Mouse (Mus musculus): ENCODE measurements around the gene Rcan2.

Gene Rcan2

DNA sequence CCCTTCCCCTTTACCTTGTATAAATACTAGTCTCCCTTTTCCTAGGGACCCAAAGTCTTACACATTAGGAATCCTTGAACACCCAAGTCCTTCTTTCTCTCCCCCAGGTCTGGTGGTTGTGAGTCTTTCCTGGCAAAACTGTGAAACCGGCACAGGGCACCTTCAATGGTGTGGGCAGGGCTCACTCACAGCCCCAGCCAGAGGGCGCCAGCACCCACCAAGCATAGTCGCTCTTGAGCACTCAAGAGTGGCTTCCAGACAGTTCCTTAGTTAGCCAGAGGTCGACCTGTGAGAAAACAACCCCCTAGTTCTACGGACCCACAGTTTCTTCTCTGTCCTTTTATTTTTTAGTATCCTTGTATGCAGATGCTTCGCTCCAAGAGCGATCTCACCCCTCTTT, at the start of gene Rcan2:
Gene Rcan2, plus strand, starts transcription at position 275 of the 400 bp plus-strand sequence.
- ATAC-seq (ENCODE audit: low TSS enrichment), result peak; percentile 77

DNA sequence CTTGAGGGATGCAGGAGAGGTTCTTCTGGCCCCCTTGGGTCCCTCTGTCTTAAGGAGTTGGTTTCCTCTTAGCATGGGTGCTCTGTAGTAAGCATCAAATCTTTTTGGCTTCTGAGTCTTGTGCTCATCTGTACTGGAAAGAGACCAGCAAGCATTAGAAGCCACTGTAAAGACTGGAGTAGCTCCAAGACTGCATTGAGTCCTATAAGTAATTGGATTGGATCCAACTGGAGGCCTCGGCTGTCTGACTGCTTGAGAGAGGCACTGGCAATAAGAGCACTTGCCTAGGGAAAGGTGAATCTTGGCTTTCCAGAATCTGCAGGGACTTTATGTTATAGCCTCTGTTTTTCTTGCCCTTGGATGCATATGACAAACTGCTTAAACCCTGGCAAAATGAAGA, 48.3 kb upstream of the Rcan2 start:
- ATAC-seq (ENCODE audit: low TSS enrichment), result no peak

DNA sequence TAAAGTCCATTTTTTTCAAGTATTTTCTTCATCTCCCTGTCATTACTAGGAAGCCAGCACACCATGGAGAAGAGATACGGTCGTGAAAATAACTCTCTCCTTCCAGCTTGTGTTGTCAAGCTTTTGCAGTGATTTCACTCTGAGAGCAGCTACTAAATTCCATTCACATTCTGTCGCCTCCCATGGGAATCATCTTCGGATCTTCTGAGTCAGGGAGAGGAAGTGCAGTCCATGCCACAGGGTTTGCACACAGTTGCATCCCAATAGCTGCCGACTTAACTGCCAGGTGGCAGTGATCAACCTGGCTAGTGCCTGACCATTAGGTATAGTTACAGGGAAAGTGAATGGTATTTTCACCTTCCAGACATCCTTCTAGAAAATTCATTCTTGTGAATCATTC, 46.5 kb upstream of the Rcan2 start:
- ATAC-seq (ENCODE audit: low TSS enrichment), result no peak

DNA sequence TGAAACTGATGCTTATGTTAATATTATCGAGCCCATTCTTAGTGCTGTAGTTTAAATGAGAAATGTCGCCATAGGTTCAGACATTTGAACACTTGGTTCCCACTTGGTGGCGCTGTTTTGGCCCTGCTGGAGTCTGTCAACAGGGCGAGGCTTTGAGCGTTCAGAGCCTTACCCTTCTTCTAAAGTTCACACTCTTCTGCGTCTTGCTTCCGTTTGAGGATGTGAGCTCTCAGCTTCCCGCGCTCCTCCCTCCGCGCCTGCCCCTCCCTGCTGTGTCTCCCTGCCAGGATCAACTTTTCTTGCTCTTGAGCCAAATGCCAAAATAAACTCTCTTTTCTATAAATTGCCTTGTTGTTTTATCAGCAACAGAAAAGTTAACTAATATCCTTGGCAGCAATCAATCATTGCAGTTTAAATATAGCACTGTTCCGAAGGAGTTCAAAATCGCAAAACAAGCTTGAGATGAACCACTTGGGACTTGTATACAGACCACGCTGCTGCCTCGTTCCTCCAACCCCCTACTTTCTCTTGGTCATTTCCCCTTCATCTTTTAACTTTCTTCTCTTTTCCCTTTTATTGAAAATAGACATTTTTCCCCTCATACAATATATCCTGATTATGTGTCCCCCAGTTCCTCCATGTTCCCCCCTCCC, 42.4 kb upstream of the Rcan2 start:
- no peak for ATAC-seq (ENCODE audit: low TSS enrichment)

DNA sequence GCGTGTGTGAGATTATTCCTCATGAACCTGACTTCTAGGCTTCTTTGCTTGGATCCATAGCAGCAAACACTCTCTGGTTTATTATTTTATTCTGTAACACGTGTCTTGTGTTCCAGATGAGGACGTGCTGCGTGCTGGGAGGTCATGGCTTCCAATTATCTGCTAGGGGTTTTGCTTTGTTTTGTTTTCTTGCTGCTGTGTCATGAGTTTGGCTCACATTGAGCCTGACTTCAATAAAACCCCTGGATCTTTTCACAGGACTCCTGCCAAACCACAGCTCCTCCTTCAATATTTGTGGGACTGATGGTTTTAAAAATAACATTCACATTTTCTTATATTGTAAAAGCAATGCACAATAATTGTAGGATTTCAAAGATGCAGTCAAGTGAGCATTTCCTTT, 16.6 kb upstream of the Rcan2 start:
- ATAC-seq (ENCODE audit: low TSS enrichment), result no peak

DNA sequence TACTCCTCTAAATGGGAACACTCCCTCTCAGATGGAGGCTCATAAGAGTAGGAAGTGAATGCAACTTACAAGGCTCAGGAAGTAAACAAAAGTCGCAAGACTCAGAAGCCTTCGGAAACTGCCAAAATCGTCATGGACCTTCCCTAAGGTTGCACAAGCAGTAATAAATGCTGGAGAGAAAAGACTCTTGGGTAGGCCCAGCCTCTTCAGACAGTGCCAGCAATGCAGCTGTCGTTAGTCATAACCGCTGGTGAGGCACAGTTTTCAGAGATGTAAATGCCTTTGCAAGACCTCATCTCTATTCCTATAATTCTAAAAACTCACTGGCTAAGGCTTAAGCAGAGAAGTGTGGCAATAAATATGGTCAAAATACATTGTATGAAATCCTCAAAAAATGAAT, 12.9 kb upstream of the Rcan2 start:
- ATAC-seq (ENCODE audit: low TSS enrichment), result no peak

DNA sequence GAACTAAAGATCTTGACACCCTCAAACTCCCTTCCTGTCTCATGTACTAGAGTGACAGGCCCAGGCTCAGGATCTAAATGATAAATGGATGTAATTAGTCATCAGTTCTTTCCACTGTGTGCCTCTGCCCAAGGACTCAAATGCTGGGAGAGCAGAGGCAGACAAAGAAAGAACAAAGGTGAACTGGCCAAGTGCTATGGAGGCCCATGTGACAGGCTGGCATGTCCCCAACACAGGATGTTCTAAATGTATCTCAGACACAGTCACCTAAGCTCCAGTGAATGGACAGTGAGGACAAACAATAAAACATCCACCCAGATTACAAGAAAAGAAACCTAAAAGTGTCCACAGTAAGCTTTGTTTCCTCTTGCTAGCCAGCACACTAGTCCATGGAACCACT, 11.8 kb upstream of the Rcan2 start:
- ATAC-seq (ENCODE audit: low TSS enrichment), result no peak

DNA sequence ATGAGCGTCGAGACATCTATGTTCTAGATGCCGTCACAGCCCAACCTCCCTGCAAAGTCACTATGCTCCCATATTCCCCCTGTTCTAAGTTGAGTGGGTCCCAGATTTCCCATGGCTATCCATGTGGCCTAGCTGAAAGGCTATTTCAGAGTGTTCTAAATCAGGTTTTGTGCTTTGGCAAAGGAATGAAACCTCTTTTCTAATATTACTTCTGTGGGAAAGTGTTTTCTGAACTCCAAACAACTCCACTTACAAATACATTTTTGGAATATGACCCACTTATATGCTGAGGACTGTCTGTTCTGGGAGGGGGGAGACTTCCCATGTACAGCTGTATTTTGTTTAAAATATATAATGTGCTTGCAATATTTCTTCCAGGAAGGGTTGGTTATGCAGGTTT, 9.4 kb upstream of the Rcan2 start:
- peak; percentile 82 for ATAC-seq (ENCODE audit: low TSS enrichment)

DNA sequence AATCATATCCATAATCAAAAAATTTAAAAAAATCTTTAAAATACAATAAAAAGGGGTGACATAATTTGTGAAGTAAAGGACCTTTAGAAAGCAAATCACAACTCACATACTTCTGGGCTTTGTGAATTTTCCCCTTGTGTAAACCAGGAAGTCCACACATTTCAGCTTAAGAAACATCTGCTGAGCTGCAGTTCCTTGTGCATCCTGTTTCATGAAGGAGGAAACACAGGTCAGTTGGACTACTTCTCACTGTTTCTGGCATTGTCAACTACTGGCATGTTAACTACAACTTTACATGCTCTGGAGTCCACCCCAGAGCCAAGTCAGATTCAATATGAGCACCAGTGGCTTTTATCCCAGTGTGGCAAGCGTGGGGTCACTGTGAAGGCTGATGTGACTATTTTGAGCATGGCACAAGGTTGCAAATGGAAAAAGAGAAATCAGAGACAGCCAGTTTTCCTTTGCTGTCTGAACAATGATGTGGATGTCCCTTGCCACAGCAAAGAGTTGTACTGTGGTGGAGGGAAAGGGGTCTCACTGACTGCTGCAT, 6.3 kb upstream of the Rcan2 start:
- ATAC-seq (ENCODE audit: low TSS enrichment), result no peak

DNA sequence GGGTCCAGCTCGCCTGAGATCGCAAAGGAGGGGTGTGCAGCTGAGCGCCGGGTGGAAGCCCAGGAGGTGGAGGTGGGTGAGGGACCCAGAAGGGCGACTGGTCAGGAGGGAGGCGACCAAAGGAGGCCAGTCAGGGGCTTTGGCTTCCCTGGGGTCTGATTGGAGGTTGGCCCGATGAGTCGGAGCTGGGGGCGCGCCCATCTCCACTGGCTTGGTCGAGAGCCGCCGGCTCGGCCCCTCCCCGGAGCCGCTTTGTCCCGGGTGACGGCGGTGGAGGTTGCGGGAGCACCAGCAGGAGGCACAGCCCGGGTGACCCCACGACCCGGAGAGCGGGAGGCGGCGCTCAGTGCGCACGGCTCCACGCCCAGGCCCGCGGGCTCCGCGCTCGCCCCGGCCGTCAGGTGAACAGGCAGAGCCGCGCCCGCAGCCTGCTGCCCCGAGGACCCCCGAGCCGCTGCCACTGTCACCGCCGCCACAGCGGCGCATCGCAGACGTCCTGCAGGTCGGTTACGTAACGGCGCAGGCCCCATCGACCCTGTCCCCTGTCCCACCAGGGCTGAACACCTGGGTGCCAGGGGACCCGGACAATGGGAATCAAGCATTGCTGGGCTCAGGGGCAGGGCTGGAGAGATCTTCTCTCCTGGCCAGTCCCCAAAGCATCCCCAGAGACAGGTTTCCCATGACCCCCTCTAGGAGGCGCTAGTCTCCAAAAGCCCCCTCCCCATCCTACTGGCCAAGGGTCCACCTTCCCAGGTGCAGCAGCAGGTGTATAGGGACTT, 633 bp downstream of the Rcan2 start:
- peak; percentile 31 for ATAC-seq (ENCODE audit: low TSS enrichment)

DNA sequence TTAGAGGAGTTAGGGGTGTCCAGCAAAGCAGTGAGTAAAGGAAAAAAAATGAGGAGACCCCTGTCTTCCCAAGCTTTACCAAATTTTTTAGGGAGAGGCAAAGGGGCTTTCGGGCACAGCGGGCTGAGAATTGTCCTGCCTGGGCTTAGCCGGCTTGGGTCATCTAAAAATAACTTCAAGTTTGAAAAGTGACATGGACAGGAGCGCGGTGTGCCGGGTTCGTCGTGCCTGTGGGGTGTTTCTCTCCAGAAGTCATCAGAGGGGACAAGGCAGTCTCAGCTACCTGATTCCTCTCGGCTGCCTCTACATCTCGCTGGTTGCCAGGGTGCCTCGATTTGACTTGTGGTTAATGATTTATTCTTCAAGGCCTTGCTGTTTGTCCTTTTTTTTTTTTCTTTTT, 1.3 kb downstream of the Rcan2 start:
- ATAC-seq (ENCODE audit: low TSS enrichment), result no peak

DNA sequence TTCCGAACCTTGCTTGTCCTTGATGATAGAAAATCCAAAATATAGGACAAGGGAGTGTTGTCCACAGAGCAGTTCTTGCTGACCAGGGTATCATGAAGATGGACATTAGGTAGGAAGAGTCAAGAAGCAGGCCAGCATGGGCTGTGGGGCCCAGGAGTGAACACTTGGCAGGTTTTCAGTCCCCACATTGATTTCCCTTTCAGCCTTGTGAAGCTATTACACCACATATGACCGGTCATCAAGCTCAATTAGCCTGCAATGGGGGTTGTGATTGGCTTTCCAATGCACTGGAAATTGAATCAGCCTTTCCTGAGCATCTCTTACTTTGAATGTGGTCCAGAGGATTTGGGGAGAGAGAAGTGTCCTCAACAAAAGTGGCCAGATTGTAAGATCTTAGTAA, 2.0 kb downstream of the Rcan2 start:
- ATAC-seq (ENCODE audit: low TSS enrichment), result no peak

DNA sequence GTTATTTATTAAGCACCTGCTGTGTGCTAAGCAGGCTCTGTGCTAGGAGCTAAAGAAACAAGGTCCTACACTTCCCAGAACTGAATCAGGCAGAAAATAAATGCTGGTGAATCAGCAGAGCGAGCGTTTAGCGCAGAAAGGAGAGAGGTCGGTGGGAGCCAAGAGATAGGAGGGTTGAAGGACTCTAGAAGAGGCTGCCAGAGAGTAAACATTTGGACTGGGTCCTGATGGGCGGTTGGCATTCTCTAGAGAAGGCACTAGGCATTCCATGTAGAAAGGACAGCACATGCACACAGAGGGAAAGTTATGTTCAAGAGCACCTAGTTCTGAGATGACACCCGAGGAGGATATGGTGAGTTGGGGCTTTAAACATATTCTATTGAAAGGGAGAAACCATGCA, 2.6 kb downstream of the Rcan2 start:
- ATAC-seq (ENCODE audit: low TSS enrichment), result no peak

DNA sequence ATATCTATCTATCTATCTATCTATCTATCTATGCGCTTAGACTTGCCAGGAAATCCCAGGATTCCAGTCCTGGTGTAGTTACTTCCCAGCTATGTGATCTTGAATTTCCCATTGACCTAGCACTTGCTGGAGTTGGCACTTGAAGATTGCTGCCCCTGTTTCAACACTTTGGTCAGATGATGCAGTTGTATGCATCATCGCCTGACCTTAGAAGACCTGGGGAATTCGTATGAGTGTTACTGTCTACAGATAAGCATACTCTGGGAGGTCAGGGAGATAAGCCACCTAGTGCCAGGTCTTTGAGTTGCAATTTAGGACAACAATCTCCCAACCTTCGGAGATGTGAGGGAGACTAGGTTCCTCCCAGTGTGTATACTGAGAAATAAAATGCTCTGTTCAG, 5.7 kb downstream of the Rcan2 start:
- no peak for ATAC-seq (ENCODE audit: low TSS enrichment)

DNA sequence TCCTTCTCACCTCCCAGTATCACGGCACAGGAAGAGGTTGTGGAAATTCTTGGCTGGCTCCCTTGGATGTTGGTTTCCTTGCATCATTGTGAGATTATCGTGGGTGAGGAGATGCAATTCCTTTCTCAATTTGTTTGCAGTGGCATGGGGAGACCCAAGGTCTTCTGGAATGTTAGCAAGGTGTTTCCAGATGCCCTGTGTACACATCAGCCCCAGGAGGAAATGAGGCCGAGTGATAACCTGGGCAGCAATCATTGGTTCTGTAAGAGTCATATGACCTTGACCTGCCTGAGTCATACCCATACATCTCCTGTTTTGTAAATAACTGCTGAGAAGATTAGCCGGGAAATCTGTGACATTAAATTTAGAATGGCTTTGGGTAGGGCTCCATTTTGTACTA, 10.3 kb downstream of the Rcan2 start:
- no peak for ATAC-seq (ENCODE audit: low TSS enrichment)

DNA sequence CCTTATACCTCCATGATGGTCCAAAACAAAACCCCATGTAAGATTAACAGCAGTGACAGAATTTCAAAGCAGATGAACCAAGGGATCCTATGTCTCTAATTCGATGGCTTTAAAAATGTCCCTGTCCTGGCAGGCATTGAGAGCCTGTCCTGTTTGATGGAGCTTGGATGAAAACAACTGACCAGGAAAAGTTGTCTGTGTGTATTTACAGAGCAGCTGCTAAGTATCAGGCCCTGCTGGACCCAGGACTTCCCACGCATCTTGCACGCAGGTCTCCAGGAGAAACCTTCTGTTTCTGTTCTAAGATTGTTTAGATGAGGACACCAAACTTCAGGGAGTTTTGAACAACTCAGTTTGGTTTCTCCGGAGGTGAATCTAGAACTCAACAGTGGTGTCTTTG, 14.2 kb downstream of the Rcan2 start:
- no peak for ATAC-seq (ENCODE audit: low TSS enrichment)

DNA sequence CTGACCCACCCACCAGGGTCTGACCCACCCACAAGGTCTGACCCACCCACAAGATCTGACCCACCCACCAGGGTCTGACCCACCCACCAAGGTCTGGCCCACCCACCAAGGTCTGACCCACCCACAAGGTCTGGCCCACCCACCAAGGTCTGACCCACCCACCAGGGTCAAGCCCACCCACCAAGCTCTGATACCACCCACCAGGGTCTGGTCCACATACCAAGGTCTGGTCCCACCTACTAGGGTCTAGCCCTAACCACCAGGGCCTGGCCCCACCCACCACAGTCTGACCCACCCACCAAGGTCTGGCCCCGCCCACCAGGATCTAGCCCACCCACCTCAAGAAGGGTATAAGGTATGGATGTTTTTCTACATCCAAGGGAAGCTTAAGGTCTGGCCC, 15.3 kb downstream of the Rcan2 start:
- ATAC-seq (ENCODE audit: low TSS enrichment), result no peak

DNA sequence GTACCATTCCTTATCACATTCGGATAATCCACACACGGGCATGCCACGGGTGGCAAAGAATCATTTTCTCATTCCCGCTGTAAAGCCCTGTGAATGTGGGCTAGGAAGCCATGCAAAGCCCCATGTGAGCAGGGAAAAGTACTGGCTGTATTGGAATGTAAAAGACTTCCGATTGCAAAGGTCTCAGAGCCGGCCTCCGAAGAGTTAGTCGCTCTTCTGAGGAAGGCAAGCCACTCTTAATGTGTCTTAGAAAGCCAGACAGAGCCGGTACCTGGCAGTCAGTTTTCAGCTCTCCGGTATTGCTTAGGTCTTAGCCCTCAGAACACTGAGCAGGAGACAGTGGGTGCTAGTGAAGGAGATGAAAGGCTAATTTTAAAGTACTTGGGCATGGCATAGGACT, 16.0 kb downstream of the Rcan2 start:
- no peak for ATAC-seq (ENCODE audit: low TSS enrichment)

DNA sequence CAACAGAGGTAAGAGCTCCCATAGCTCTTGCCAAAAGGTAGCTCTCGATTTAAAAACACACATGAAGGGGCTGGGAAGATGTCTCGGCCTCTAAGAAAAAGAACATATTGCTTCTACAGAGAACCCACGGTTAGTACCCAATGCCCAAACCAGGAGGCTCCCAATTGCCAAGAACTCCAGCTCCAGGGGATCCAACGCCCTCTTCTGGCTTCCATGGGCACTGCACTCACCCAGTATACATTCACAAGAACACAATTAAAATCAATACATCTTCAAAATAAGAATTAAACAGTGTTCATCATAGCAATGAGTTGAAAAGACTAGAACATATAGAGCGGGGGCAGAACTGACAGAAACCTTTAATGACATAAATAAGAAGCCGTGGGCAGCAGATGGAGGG, 17.2 kb downstream of the Rcan2 start:
- ATAC-seq (ENCODE audit: low TSS enrichment), result no peak

DNA sequence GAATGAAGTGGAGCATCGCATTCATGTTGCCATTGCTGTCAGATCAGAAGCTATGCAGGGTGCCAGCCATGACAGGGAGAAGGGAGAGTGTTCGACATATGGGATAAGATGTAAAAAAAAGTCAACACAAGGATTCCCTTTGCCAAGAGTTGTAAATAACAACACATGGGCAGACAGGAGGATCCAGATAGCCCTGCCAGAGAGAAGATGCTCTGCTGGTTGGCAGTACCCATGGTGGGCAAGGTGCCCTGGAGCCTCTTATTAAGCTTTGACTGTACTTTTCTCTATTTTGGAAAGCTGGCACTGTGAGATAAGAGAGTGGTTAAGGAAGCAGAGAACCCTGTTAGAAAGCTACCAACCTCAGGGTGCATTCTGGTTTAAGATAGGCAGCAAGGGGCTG, 19.8 kb downstream of the Rcan2 start:
- peak; percentile 38; the same call in 1 of the 2 replicates for ATAC-seq (ENCODE audit: low TSS enrichment)

DNA sequence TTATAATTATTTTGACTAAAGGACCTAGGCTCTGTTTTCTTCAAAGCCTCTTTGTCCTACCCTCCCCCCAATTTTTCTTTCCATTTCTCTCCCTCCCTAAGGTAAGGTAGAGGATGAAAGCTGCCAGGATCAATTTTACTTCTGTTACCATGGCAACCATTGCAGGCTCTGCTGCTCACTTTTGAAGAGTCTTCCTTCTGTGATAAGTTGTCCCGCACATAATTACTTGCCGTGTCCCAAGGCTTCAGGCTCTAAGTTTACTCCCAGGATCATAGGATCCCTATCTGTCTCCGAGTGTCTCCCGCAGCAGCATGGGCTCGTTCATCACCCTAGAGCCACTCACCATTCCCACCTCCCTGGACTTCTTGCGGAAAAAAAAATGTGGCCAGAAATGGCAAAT, 21.1 kb downstream of the Rcan2 start:
- no peak for ATAC-seq (ENCODE audit: low TSS enrichment)

DNA sequence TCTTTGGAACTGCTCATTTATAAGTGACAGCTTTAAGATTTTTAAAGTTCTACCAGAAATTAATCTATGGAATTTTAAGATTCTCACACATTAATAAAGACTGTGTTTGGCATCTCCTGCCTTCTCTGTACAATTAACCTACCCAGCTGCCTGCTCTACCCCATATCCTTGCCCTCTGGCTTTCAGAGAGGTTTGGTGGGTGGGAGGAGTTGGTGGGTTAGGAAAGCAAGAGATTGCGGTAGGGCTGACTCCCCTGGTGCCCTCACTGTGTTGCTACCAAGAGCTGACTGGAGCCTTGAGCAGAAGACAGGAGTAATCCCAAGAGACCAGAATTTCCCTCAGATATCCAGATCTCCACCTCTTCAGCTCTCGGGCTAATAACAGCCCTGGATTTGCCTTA, 21.5 kb downstream of the Rcan2 start:
- ATAC-seq (ENCODE audit: low TSS enrichment), result no peak

DNA sequence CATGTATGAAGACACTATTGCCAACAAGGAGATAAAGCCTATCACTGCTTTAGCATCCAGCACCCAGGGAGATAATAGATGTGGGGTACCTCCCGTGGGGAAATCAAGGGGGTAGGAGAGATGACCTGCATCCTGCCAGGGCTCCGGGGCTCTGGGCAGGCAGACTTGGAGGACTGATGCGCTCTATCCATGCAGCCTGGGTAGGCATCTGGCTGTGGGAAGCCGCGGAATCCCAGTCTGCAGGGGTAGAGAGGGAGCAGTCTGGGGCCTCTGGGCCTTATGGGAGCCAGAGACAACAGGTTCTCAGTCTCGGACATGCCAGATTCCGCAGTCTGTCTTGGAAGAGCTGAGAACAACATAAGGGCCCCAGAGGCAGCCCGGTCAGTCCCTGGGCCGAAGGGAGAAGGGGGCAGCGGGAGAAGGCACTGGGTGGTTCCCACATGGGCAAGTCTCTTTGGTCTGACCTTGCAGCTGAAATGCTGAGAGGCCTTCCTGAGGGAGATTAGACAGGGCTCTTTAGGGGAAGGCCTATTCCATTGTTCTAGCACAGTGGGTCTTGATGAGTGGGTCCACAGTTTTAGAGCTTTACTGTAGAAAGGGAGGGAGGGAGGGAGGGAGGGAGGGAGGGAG, 23.7 kb downstream of the Rcan2 start:
- no peak for ATAC-seq (ENCODE audit: low TSS enrichment)

All from frontal cortex, adult (tissue).